Mouse (Mus musculus): Measurements from ENCODE around the gene Gm30302.

Gene Gm30302

DNA sequence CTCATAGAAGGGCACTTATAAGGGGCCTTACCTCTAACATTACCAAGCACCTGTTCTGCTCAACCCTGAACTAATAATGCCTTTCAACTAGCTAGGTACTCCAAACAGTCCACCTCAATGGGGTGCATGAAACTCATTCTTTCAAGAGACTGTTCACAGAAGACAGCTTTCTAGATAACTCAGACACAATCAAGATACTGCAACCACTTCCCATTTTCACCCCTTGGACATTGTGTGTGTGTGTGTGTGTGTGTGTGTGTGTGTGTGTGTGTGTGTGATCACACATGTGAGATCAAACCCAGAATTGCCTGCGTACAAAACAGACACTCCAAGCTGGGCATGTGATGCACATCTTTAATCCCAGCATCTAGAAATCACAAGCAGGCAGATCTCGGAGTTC lies 60.8 kb downstream of the Gm30302 start:
- no peak for DNase-seq (ENCODE audit: low read depth, low spot score)

DNA sequence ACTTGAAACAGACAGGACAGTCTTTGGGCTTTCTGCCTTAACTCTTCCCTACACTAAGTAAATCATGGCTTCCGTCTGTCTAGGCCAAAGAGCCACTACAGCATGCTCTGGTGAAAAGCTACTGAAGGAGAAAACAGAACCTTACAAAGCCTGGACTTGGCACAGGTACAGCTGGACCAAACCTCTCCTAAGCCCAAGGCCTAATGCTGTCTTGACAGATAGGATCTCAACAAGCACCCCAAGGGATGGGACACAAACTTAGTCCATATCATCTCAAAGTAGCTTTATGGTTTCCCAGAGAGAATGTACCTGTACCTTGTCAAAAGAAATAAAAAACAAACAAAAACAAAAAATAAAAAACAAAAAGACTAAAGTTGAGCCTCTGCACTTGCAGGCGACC lies 62.4 kb downstream of the Gm30302 start:
- DNase-seq (ENCODE audit: low read depth, low spot score): no peak
